Mouse (Mus musculus) right cerebral cortex, postnatal 25 days (tissue): ENCODE results near the gene Rpl9-ps1.

Experiments
- DNase-seq: peaks from one replicate; pipeline ENCODE4 v3.0.0; 2022

The Rpl9-ps1 gene

GRCm38 (mm10) chr11:83645521-83645920, at the start of gene Rpl9-ps1:
Gene Rpl9-ps1, minus strand, starts transcription at chr11:83645621.
- no peak for DNase-seq

GRCm38 (mm10) chr11:83692008-83692407, 46.6 kb upstream of the Rpl9-ps1 start:
- no peak for DNase-seq

GRCm38 (mm10) chr11:83689918-83690317, 44.5 kb upstream of the Rpl9-ps1 start:
- no peak for DNase-seq

GRCm38 (mm10) chr11:83675665-83676064, 30.2 kb upstream of the Rpl9-ps1 start:
- DNase-seq, result no peak

DNA sequence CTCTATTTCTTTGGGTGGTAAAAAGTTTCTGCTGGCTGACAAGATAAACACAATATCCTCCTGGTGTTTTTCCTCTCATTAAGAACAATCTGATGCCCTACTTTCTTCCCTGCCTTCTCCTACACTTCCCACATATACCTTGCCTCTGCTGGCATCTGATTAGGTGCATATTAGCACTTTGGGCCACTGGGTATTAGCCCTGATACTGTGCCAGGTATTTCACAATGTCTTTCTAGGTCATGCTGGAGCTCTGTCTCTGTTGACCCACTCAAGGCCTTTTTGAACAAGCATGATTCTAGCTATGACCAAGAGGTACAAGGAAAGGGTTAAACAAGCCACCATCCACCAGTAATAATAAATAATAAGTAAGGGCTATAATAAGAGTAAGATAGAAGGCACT, 26.3 kb upstream of the Rpl9-ps1 start:
- no peak for DNase-seq

DNA sequence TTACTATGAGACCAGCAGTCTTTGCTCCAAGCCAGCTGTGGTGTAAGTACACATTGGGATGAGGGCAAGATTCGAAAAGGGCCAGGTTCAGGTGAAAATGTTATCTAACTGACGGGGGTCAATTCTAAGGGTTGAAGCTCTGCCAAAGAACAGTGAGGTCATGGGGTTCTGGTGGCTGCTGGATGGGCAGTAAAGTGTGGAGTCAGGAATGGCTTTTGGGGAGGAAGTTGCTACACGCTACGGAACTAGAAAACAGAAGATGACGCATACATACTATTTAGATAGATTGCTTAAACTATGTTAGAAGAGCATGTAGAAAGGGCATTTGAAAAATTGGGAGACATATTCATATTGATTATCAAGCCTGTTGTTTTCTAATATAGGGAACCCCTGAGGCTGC, 18.1 kb upstream of the Rpl9-ps1 start:
- no peak for DNase-seq

- DNase-seq, result no peak
These were observed 16.8 kb upstream of the Rpl9-ps1 start, which contains the start of gene Ccl4 for GRCm38 (mm10) chr11:83662204-83662603. Gene Ccl4, plus strand, starts transcription at chr11:83662584.

- DNase-seq, result no peak
These were observed 13.4 kb upstream of the Rpl9-ps1 start for GRCm38 (mm10) chr11:83658797-83659196.

- no peak for DNase-seq
These were observed 12.1 kb upstream of the Rpl9-ps1 start for GRCm38 (mm10) chr11:83657508-83657907.

DNA sequence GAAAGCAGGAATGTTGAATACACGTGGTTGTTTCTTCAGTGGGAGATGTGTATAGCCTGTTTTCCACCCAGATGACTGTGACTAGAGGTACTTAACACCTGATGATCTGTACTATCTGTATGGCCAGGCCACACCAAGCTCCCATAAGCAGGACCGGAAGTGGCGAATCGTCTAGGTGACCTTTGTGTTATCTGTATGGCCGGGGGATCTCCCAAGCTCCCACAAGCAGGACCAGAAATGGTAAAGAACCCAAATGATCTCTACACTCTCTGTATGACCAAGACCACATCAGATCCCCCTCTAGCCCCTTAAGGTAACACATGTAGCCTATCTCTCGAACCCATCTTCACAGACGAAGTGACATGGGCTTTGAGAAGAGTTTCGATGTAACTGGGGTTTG, 9.2 kb upstream of the Rpl9-ps1 start:
- no peak for DNase-seq

GRCm38 (mm10) chr11:83649305-83649841, 4.0 kb upstream of the Rpl9-ps1 start, which contains the start of gene Ccl3:
Gene Ccl3, minus strand, starts transcription at chr11:83649355.
- no peak for DNase-seq

- no peak for DNase-seq
These were observed 1.1 kb upstream of the Rpl9-ps1 start for GRCm38 (mm10) chr11:83646356-83647149.

DNA sequence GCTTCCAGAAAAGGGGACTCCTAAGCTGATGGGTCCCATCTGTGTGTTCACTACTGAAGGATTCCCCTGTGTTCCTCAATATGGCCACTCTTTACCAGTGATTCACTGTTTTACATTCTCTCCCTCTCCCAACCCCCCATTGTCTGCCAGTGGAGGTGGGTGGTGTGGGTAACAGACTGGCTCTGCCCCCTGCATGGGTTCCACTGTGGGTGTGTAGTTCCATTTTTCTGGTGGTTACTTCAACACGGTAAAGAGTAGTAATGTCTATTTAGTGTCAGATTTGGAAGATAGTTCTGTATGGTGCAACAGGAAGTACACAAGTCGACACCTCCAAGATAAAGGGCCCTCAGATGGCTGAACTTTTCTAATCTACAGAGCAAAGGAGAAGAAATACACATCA, 4.2 kb downstream of the Rpl9-ps1 start:
- DNase-seq, result no peak

DNA sequence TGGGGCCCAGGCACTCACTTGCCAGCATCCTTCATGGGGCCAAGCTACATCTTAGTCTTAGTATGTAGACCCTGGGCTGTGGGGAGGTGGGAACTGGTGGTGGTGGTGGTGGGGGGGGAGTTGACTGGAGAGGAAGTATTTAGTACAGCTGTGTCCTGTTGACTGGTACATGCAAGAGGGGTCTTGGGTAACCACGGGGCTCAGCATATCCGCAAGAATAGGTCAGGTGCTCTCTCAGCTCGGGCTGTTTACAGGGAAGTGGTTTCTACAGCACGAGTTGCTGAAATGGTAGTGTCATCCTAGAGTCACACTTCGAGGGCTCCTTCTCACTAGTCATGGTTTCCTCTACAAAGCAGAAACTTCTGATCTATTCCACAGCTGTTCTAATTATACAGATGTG, 5.3 kb downstream of the Rpl9-ps1 start:
- no peak for DNase-seq

- DNase-seq, result no peak
These were observed 5.9 kb downstream of the Rpl9-ps1 start for GRCm38 (mm10) chr11:83639533-83639932.

GRCm38 (mm10) chr11:83638934-83639333, 6.5 kb downstream of the Rpl9-ps1 start:
- DNase-seq, result no peak

GRCm38 (mm10) chr11:83636742-83637235, 8.6 kb downstream of the Rpl9-ps1 start:
- DNase-seq, result no peak

DNA sequence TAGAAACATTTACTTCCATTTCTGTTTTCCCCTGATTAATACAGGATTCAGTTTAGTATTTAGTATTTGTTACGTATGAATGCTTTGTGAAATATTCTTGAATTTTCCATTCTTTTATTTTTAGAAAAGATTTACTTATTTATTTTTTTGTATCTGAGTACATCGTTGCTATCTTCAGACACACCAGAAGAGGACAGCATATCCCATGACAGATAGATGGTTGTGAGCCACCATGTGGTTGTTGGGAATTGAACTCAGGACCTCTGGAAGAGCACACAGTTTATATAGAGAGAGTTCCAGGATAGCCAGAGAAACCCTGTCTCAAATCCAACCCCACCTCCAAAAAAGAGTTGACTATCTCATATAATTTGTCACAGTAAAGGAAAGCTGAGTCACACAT, 10.5 kb downstream of the Rpl9-ps1 start:
- DNase-seq, result no peak

DNA sequence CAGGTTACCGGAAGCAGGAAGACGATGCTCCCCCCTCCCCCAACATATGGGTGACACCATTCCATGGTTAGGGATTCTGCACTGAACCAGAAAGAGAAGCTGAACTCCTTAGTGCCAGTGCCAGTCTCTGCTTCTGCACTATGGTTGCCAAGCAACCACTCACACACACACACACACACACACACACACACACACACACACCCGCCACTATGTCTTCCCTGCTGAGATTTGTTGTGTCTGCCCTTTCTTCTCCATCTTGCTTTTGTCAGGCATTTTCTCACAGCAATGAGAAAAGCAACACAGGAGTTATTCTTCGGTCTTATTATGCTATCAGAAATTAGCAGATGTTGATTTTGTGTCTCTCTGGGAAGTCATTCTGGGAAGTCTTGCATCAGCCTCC, 11.0 kb downstream of the Rpl9-ps1 start:
- no peak for DNase-seq

- no peak for DNase-seq
These were observed 12.7 kb downstream of the Rpl9-ps1 start for GRCm38 (mm10) chr11:83632744-83633143.

DNA sequence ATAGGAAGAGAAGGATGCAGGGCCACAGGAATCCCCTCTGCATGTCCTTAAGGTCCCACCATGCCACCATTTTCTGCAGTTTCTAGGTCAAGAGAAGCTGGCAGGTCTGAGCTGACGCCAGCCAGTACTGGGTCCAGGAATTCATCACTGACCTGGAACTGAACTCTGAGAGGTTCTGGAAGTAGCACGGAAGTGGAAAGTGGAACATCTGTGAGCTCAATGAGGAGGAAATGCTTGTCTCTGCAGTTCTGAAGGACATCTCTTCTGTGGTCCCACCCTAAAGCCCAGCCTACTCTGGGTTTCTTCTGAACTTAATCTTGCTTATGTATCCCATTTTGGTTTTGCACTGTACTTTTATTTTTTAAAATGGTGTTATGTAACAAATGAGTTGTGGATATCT, 14.4 kb downstream of the Rpl9-ps1 start:
- DNase-seq, result no peak

GRCm38 (mm10) chr11:83630630-83631029, 14.8 kb downstream of the Rpl9-ps1 start:
- no peak for DNase-seq

DNA sequence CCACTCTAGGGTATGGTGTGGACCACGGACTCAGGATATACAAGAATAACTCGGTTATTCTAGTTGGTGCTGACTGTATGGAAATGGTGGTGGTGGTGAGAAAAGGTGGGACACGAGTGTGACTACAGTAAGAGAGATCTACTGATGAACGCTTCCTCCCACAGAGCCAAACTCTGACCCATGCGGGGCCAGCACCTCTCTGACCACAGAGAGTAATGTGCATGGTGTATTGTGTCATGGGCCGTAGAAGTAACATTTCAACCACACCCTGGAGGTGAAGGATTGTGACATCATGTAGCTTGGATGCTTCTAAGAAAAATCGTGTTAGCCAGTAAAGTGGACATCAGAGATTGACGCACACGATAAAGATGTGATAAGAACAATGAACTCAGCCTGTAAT, 16.6 kb downstream of the Rpl9-ps1 start:
- no peak for DNase-seq

- no peak for DNase-seq
These were observed 21.8 kb downstream of the Rpl9-ps1 start for GRCm38 (mm10) chr11:83623586-83623985.
